Mouse (Mus musculus) layer of hippocampus, postnatal 25 days (tissue): ENCODE data around the gene Fbxo27. TPM values are rescaled to one million over a fixed set of nuclear protein-coding genes. Genes with fewer than 3 reads are reported as not detected.
A peak's percentile ranks its signal among the peaks of the same experiment; 100 is the strongest.
"Not testable (repeated sequence)": the region's sequence is repeated elsewhere in the genome, so short reads cannot be mapped to it uniquely, and the experiment has no call there.

ENCODE experiments used
- DNase-seq, 2 experiments: peaks; one replicate each; pipeline ENCODE4 v3.0.0; 2022; ENCODE audit warnings: mixed read lengths in 2 of 2, low spot score in 1 of 2; ENCODE audit errors: extremely low spot score in 1 of 2
- total RNA-seq, 2 experiments: library from RNA; stranded (reverse); gene quantifications; 2 replicates each; pipeline ENCODE4 v1.2.3; 2021

Gene Fbxo27
- 10 to 100 TPM; 17.9 to 21.6 TPM for total RNA-seq

- DNase-seq: peak in 1 of 2 experiments; percentile 43
These were observed at the start of gene Fbxo27 for GRCm38 (mm10) chr7:28692545-28693320. Gene Fbxo27 (plus strand): TSS chr7:28692849.

DNA sequence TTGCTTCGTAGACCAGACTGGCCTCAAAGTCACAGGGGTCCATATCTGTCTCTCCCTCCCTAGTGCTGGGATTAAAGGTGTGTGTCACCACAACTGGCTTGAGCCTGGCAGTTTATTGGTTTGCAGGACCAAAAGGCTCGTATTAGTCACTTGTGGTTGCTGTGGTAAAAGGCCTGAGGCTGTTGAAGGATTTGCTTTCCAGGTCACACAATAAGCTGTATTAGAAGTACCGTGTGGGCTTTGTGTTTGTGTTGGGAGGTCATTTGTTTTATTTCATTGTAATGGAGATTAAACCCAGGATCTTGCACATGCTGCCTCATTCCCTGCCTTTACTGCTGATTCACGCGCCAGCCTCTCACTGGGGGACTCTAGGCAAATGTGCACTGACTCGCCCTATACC lies 47.3 kb upstream of the Fbxo27 start:
- no peak for DNase-seq

DNA sequence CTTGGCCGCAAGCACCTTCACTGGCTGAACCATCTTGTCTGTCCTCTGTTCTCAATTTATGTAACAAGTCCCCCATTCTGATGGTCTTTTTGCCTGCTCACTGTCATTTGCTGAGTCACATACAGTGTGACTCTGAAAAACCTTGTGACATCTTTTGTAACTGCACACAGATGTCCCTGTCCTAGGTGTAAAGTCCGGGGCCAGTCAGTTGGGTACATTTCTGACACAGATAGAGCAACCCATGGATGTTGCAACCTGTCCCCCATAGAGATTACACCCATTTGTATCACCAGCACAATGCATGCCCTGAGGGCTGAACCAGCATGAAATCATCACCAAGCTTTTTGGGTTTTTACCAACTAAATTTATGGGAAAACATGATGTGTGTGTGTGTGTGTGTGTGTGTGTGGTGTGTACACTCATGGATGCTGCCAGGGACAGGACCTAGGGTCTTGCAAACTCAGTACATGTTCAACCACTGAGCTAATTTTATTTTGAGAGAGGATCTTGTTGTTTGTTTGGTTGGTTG lies 46.6 kb upstream of the Fbxo27 start:
- DNase-seq: no peak

DNA sequence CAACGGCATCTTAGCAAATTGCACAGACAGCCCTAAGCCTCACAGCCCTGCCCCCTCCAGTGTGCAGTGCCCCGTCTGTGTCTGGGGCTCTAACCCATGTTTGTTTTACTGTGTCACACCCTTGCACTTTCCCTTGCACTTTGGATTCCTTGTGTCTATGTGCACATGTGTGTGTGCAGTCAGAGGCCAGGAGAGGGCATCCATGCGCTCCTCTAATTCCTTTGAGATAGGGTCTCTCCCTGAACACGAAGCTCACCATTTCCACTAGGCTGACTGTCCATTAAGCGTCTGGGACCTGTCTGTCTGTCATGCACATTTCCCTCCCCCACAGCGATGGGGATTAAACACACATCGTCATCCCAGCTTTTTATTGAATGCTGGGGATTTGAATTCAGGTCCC lies 45.6 kb upstream of the Fbxo27 start:
- no peak for DNase-seq

DNA sequence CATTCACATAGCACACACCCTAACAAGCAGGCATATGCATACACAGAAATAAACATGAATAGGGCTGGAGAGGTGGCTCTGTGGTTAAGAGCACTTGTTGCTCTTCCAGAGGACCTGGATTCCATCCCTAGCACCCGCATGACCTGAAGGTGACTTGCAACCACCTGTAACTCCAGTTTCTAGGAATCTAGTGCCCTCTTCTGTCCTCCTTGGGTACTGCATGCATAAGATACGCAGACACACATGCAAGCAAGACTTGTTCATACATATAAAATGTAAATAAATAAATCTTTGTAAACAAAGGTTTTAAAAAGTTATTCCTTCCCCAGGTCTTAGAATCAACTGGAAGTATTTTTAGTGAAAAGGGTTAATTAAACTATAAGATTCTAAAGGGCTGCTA lies 41.5 kb upstream of the Fbxo27 start:
- DNase-seq: no peak

DNA sequence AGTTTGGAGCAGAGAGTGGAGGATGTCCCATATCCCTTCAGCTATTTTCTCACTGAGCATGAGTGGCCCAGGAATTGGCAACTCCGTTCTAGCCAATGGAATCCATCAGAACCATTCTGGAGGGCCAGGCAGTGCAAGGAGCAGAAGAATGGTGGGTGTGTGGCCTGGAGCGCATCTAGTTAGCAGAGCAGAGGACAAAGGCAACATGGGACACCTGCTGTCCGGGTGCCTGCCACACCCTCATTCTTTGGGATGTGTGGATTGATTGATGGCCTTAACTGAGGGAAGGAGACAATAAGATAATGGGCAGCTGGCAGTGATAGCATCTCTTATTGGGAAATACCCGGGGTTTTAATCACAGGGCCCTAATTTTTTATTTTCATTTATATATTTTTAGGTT lies 36.2 kb upstream of the Fbxo27 start:
- DNase-seq: no peak

- peak in 1 of 2 experiments; percentile 18 for DNase-seq
These were observed 26.7 kb upstream of the Fbxo27 start for GRCm38 (mm10) chr7:28665620-28666579.

- no peak for DNase-seq
These were observed 21.5 kb upstream of the Fbxo27 start for GRCm38 (mm10) chr7:28671172-28671571.

DNA sequence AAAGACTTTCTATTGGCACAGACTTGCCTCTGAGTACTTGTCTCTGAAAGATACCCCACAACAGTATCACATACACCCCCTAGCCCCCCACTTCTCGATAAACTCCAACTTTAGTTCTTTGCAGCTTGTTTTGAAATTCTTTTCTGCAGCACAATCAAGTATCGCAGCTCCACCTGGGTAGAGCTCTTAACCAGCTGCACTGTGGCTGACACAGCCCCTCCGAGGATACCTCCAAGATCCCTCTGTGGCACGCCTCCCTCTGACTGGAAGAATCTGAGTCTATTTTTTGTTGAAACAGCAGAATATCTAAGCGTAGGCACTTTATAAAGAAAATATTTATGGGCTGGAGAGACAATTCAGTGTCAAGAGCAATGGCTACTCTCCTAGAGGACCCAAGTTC lies 20.4 kb upstream of the Fbxo27 start:
- DNase-seq: no peak

- DNase-seq: not testable (repeated sequence)
These were observed 19.9 kb upstream of the Fbxo27 start for GRCm38 (mm10) chr7:28672786-28673185.

DNA sequence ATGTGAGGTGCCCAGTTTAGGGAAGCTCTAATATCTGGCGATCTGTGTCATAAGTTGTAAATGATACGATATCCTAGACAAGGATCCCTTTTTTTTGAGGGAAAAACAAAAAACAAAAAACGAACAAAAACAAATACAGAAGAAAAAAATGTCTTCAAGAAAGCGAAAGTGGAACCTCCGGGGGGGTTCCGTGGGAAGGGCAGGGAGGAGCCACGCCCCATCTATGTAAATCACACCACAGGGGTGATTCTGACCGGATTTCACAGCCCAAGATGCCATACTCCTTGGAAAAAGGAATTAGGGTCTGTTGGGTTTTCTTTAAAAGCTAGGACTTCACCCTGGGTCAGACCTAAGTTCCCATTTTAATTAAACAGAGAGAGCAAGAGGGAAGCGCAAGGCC lies 17.7 kb upstream of the Fbxo27 start:
- no peak for DNase-seq

- DNase-seq: no peak
These were observed 16.9 kb upstream of the Fbxo27 start for GRCm38 (mm10) chr7:28675746-28676145.

DNA sequence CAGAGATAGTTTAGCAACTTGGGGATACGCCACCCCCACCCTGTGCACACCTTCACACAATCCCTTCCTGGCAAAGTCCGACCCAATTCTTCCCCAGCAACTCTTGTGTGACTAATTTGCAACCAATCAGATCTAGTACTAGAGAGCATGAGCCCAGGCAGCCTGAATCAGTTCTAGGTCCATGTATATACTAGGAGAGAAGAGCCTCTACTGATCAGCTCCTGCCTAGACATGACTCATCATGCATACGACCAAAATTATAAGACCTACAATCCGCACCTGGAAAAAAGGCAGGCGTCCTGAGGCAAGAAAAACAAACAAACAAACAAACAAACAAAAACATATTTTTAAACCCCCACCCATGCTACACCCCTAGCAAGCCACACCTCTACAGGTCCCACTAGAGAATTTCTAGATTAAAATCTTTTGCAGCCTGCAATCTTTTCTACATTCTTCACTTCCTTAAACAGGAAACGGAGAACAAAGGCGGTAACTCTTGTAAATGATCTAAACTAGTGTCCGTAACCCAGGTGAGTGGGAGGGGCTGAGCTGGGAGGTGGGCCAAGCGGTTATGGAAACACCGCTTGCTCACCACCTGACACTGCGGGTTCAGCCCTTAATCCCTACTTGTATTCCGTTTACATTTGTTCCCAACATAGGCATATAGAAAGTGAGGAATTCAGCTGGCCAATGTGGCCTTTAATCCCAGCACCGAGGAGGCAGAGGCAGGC lies 15.7 kb upstream of the Fbxo27 start:
- DNase-seq: no peak

DNA sequence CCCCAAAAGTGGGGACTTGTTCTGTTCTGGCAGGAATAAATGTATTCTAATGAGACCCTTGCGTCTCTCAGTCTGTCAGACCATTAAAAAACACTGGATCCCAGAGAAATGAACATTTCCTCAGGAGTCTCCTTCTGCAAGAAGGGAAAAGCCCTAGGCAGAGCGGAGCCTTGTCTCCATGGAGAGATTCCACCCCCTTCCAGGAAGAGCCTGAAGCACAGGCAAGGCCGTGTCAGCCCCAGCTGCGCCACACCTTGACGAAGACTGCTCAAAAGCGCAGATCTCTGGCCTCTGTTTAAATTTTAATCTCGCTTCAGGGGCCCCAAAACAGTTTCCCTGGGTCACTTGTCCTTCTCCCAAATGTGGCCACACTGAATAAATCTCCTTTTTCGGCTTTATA lies 15.0 kb upstream of the Fbxo27 start:
- DNase-seq: no peak

DNA sequence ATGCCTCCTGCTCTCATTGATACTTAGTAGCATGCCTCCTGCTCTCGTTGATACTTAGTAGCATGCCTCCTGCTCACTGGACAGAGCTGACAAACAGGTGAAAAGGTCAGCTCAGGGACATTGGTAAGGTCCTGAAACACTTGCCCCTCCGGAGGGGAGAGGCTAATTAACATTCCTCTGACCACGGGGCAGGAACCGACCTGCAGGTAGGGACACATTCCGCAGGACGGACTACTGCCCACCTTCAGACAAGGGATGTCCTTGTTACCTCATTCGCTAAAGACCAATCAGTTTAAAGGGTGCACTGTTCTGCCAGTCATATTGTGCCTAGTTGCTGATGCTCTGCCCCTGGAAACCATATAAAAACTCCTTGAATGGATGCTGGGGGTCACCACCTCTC lies 1.6 kb upstream of the Fbxo27 start:
- DNase-seq: no peak

DNA sequence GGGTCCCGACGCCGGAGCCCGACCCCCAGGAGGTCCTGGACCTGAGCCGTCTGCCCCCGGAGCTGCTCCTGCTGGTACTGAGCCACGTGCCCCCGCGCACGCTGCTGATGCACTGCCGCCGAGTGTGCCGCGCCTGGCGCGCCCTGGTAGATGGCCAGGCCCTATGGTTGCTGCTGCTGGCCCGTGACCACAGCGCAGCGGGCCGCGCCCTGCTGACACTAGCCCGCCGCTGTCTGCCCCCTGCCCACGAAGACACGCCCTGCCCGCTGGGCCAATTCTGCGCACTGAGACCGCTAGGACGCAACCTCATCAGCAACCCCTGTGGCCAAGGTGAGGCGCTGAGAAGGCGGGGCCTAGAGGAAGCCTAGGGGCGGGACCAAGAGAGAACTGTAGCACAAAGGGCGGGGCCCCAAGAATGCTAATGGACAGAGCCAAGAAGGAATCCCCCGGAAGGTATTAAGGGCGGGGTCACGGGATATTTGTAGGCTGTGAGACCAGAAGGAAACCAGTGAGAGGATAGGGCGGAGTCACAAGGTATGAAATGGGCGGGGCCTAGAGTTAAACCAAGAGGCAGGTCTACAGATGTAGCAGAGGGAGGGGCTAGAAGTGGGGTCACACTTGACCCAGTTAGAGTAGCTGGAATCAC lies 795 bp downstream of the Fbxo27 start:
- peak; percentile 34 to 56 for DNase-seq

DNA sequence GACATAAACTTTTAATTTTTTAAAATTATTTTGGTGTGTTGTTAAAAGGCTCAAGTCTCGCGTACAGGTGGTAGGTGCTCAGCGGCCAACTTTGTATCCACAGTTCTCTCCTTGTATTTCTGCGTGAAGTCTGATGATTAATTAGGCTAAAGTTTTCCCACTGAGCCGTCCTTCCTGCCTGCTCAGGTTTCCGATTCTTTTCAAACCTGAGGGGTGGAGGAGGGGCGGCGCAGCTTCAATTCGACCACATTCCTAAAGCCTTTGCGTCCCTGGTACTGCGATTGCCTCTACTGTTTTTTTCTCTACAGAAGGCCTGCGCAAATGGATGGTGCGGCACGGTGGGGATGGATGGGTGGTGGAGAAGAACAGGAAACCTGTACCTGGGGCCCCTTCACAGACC lies 1.8 kb downstream of the Fbxo27 start:
- DNase-seq: no peak

GRCm38 (mm10) chr7:28694966-28695511 lies 2.4 kb downstream of the Fbxo27 start:
- no peak for DNase-seq

- no peak for DNase-seq
These were observed 4.6 kb downstream of the Fbxo27 start for GRCm38 (mm10) chr7:28697277-28697676.

DNA sequence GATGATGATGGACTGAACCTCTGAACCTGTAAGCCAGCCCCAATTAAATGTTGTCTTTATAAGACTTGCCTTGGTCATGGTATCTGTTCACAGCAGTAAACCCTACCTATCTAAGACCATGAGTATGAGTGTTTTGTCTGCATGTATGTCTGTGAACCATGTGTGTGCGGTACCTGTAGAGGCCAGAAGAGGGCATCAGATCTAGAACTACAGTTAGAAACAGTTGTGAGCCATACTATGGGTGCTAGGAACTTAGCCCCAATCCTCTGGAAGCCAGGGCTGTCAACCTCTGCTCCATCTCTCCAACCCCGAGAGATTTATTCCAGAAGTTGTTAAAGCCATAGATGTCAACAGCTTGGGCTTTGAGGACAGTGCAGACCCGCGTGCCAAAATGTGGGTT lies 7.6 kb downstream of the Fbxo27 start:
- DNase-seq: no peak
